Mouse (Mus musculus) erythroblast, embryonic 14.5 days (primary cell): ENCODE measurements around the gene Limk1.

Experiments
- GATA1 ChIP-seq: IDR thresholded peaks from 2 replicates; pipeline ENCODE4 v1.6.1; 2012; ENCODE audit warnings: low read length, inconsistent platforms, mixed read lengths
- TAL1 ChIP-seq: IDR thresholded peaks from 3 replicates; pipeline ENCODE4 v1.6.1; 2012; ENCODE audit warnings: low read length, inconsistent platforms, mixed read lengths

- TF ChIP-seq GATA1 (no peak), TAL1 (no peak)
Measured at GRCm38 (mm10) chr5:134684398-134684797, 4.0 kb downstream of the Limk1 start.
